Mouse (Mus musculus): Measurements from ENCODE around the gene Clec16a.

DNA sequence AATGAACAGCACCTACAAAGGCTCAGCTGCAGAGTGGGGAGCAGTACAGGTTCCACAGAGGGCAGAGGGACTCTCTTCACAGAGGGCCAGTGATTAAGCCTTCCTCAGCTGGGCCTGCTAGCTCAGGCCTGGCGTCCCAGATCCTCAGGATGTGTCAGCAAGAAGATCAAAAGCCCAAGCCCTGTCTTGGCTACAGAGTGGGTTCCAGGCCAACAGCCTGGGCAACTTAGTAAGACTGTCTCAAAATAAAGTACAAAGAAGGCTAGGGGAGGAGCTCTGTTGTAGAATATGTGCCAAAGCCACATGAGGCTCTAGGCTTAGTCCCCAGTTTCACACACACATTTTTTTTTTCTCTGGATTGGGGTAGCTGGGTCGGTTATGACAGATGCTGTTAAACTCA is 29.8 kb downstream of the Clec16a start:
- TF ChIP-seq CTCF (IDR thresholded peaks at IDR 0.05; ENCODE audit: control insufficient read depth, insufficient read depth, low read length) (no peak), POLR2A (IDR thresholded peaks at IDR 0.05; ENCODE audit: borderline replicate concordance, control insufficient read depth, low read depth, low read length) (no peak)
